Mouse (Mus musculus) MEL (cell line): ENCODE measurements around the gene Ccer1. TPM values are rescaled to one million over a fixed set of nuclear protein-coding genes. Genes with fewer than 3 reads are reported as not detected.
"Not testable (repeated sequence)": the region's sequence is repeated elsewhere in the genome, so short reads cannot be mapped to it uniquely, and the experiment has no call there.

Experiments
- DNase-seq: peaks from one replicate; pipeline ENCODE4 v3.0.0; 2011; ENCODE audit warnings: low read depth, low spot score
- H3K27ac ChIP-seq: 2 replicates; pipeline ENCODE4 v1.5.1; 2012; ENCODE audit warnings: low read depth, mild to moderate bottlenecking, control low read depth, low read length, moderate library complexity; ENCODE audit not compliant: control insufficient read depth
- H3K27me3 ChIP-seq, 2 experiments: fragments of 150-350 bp in 1 of 2; sonication (generic) in 1 of 2; 2 replicates each; pipeline ENCODE4 v1.6.1; 2012; ENCODE audit warnings: low read length in 2 of 2, mild to moderate bottlenecking in 2 of 2, improper control_type of control experiment in 1 of 2, moderate library complexity in 1 of 2; ENCODE audit not compliant: insufficient read depth in 2 of 2, control insufficient read depth in 1 of 2
- H3K36me3 ChIP-seq, 2 experiments: 2 replicates each; pipeline ENCODE4 v1.6.1; 2012 to 2014; ENCODE audit warnings: low read length in 2 of 2, improper control_type of control experiment in 1 of 2, inconsistent platforms in 1 of 2, mild to moderate bottlenecking in 1 of 2; ENCODE audit not compliant: insufficient read depth in 2 of 2, control insufficient read depth in 1 of 2
- H3K4me1 ChIP-seq, 2 experiments: fragments of 150-350 bp in 1 of 2; sonication (generic) in 1 of 2; 2 replicates each; pipeline ENCODE4 v1.6.1; 2012; ENCODE audit warnings: low read length in 2 of 2, improper control_type of control experiment in 1 of 2, mild to moderate bottlenecking in 1 of 2; ENCODE audit not compliant: insufficient read depth in 2 of 2, control insufficient read depth in 1 of 2
- H3K4me3 ChIP-seq, 2 experiments: fragments of 150-350 bp in 1 of 2; sonication (generic) in 1 of 2; 2 replicates each; pipeline ENCODE4 v1.5.1; 2012; ENCODE audit warnings: low read depth in 2 of 2, low read length in 2 of 2, mild to moderate bottlenecking in 2 of 2, moderate library complexity in 2 of 2, control low read depth in 1 of 2, improper control_type of control experiment in 1 of 2; ENCODE audit not compliant: control insufficient read depth in 1 of 2, insufficient read depth in 1 of 2
- H3K79me2 ChIP-seq: 2 replicates; pipeline ENCODE4 v1.6.1; 2012; ENCODE audit warnings: mild to moderate bottlenecking, low read length, moderate library complexity; ENCODE audit not compliant: control insufficient read depth, poor library complexity, insufficient read depth
- H3K9ac ChIP-seq: 2 replicates; pipeline ENCODE4 v1.6.1; 2012; ENCODE audit warnings: low read depth, mild to moderate bottlenecking, control low read depth, low read length, moderate library complexity; ENCODE audit not compliant: control insufficient read depth, poor library complexity, severe bottlenecking
- H3K9me3 ChIP-seq: fragments of 150-350 bp; sonication (generic); replicated peaks from 2 replicates; pipeline ENCODE4 v1.6.1; 2012; ENCODE audit warnings: mild to moderate bottlenecking, low read length, improper control_type of control experiment, moderate library complexity; ENCODE audit not compliant: insufficient read depth
- BHLHE40 ChIP-seq: IDR thresholded peaks from 2 replicates; pipeline ENCODE4 v1.6.1; 2012; ENCODE audit warnings: low read depth, mild to moderate bottlenecking, inconsistent platforms, low read length, improper control_type of control experiment, borderline replicate concordance
- CTCF ChIP-seq, 3 experiments: IDR thresholded peaks in 2 of 3; conservative IDR thresholded peaks in 1 of 3; 2 replicates each; pipeline ENCODE4 v1.5.1; 2011 to 2012; ENCODE audit warnings: low read length in 3 of 3, low read depth in 2 of 3, mild to moderate bottlenecking in 2 of 3, improper control_type of control experiment in 1 of 3, inconsistent platforms in 1 of 3, mixed read lengths in 1 of 3, moderate library complexity in 1 of 3; ENCODE audit not compliant: control insufficient read depth in 1 of 3, insufficient read depth in 1 of 3, poor library complexity in 1 of 3, severe bottlenecking in 1 of 3
- ETS1 ChIP-seq: IDR thresholded peaks from 2 replicates; pipeline ENCODE4 v1.6.1; 2012; ENCODE audit warnings: low read depth, mild to moderate bottlenecking, inconsistent platforms, low read length, improper control_type of control experiment, moderate library complexity
- KAT2A ChIP-seq: conservative IDR thresholded peaks from 2 replicates; pipeline ENCODE4 v1.6.1; 2012; ENCODE audit warnings: low read depth, low read length, improper control_type of control experiment, inconsistent platforms
- MAX ChIP-seq: IDR thresholded peaks from 2 replicates; pipeline ENCODE4 v1.6.1; 2011; ENCODE audit warnings: low read length, improper control_type of control experiment
- MAZ ChIP-seq: IDR thresholded peaks from 2 replicates; pipeline ENCODE4 v1.6.1; 2012; ENCODE audit warnings: low read depth, mild to moderate bottlenecking, inconsistent platforms, low read length, improper control_type of control experiment
- MEF2A ChIP-seq: IDR thresholded peaks from 2 replicates; pipeline ENCODE4 v1.6.1; 2014; ENCODE audit warnings: low read depth, mild to moderate bottlenecking, inconsistent platforms, low read length, improper control_type of control experiment; ENCODE audit not compliant: poor library complexity, insufficient replicate concordance, severe bottlenecking; ENCODE audit errors: extremely low read depth
- MXI1 ChIP-seq: IDR thresholded peaks from 2 replicates; pipeline ENCODE4 v1.6.1; 2011; ENCODE audit warnings: mild to moderate bottlenecking, low read depth, low read length, improper control_type of control experiment
- MYB ChIP-seq: IDR thresholded peaks from 2 replicates; pipeline ENCODE4 v1.6.1; 2011; ENCODE audit warnings: mild to moderate bottlenecking, low read depth, low read length, improper control_type of control experiment
- NELFE ChIP-seq: IDR thresholded peaks from 2 replicates; pipeline ENCODE4 v1.6.1; 2011; ENCODE audit warnings: low read depth, low read length, improper control_type of control experiment
- POLR2AphosphoS2 ChIP-seq: IDR thresholded peaks from 2 replicates; pipeline ENCODE4 v1.6.1; 2011; ENCODE audit warnings: low read length, improper control_type of control experiment
- POLR2AphosphoS5 ChIP-seq: IDR thresholded peaks from 2 replicates; pipeline ENCODE4 v1.6.1; 2012; ENCODE audit warnings: low read depth, borderline replicate concordance, mild to moderate bottlenecking, inconsistent platforms, low read length, moderate library complexity, mixed read lengths
- RAD21 ChIP-seq: IDR thresholded peaks from 2 replicates; pipeline ENCODE4 v1.6.1; 2011; ENCODE audit warnings: mild to moderate bottlenecking, low read depth, low read length, improper control_type of control experiment
- SMC3 ChIP-seq: IDR thresholded peaks from 2 replicates; pipeline ENCODE4 v1.6.1; 2011; ENCODE audit warnings: low read depth, low read length, improper control_type of control experiment
- TBP ChIP-seq: IDR thresholded peaks from 2 replicates; pipeline ENCODE4 v1.8.0; 2011; ENCODE audit warnings: low read depth, low read length, improper control_type of control experiment
- USF1 ChIP-seq: IDR thresholded peaks from 2 replicates; pipeline ENCODE4 v1.6.1; 2014; ENCODE audit warnings: low read depth, mild to moderate bottlenecking, inconsistent platforms, low read length, improper control_type of control experiment, moderate library complexity
- ZC3H11A ChIP-seq: IDR thresholded peaks from 2 replicates; pipeline ENCODE4 v1.6.1; 2012; ENCODE audit warnings: low read depth, mild to moderate bottlenecking, inconsistent platforms, low read length, improper control_type of control experiment
- polyA plus RNA-seq, 2 experiments: library from polyadenylated mRNA; stranded (reverse) in 1 of 2; unstranded in 1 of 2; fragments of >175 nt in 1 of 2; fragments of >200 nt in 1 of 2; gene quantifications; 2 replicates each; pipeline versions ENCODE4 v1.2.1 to v1.2.4; 2012; ENCODE audit warnings: low replicate concordance in 2 of 2, low read depth in 1 of 2; ENCODE audit not compliant: insufficient read length in 2 of 2, insufficient read depth in 1 of 2, missing spikeins in 1 of 2
- total RNA-seq: library from RNA; depleted of rRNA; stranded (reverse); fragments of 300-350 nt; gene quantifications from 2 replicates; pipeline ENCODE4 v1.2.3, GENCODE M21; 2012; rRNA removed

Ccer1 gene
- total and polyA plus RNA-seq, 3 experiments, result not detected

- H3K79me2 ChIP-seq, result no peaks in the 10 kb centered on the region
- TF ChIP-seq SMC3 (no peak), RAD21 (no peak), ZC3H11A (no peak), MAX (no peak), MEF2A (no peak), POLR2AphosphoS5 (no peak), MAZ (no peak)
Observed at GRCm38 (mm10) chr10:97722709-97723108, 29.9 kb downstream of the Ccer1 start.

GRCm38 (mm10) chr10:97725929-97726328, 33.1 kb downstream of the Ccer1 start:
- H3K36me3 ChIP-seq, result no peaks in the 10 kb centered on the region
- no peaks in the 10 kb centered on the region for H3K79me2 ChIP-seq
- H3K9me3 ChIP-seq, result no peaks in the 10 kb centered on the region
- H3K27ac ChIP-seq, result no peak overlapping the region
- TF ChIP-seq USF1, result no peak
- TF ChIP-seq NELFE, result no peak
- no peak for TF ChIP-seq ETS1
- TF ChIP-seq CTCF (IDR thresholded peaks at IDR 0.05 in 2 of 3, conservative IDR thresholded peaks at IDR 0.05 in 1 of 3; ENCODE audit: control insufficient read depth in 1 of 3, insufficient read depth in 1 of 3, low read depth in 2 of 3, low read length in 3 of 3, poor library complexity in 1 of 3, severe bottlenecking in 1 of 3), result no peak
- no peak for TF ChIP-seq KAT2A
- TF ChIP-seq SMC3, result no peak
- no peak for TF ChIP-seq RAD21
- no peak for TF ChIP-seq POLR2AphosphoS2
- TF ChIP-seq MXI1, result no peak
- TF ChIP-seq MYB, result no peak
- no peak for TF ChIP-seq TBP
- no peak for TF ChIP-seq BHLHE40
- no peak for TF ChIP-seq MAX
- TF ChIP-seq, all 39 proteins: peak for 0
- no peaks in the 10 kb centered on the region for H3K4me1 ChIP-seq
- H3K9ac ChIP-seq, result no peak overlapping the region
- DNase-seq, result no peak
- H3K4me3 ChIP-seq, result no peak overlapping the region
- no peaks in the 10 kb centered on the region for H3K27me3 ChIP-seq

More at GRCm38 (mm10) chr10:97722709-97723108, 29.9 kb downstream of the Ccer1 start:
- no peak overlapping the region for H3K27ac ChIP-seq
- no peak overlapping the region for H3K9ac ChIP-seq
- no peak for DNase-seq
- no peaks in the 10 kb centered on the region for H3K4me1 ChIP-seq
- H3K9me3 ChIP-seq, result no peaks in the 10 kb centered on the region
- no peak overlapping the region for H3K4me3 ChIP-seq
- H3K36me3 ChIP-seq, result no peaks in the 10 kb centered on the region
- H3K27me3 ChIP-seq, result no peaks in the 10 kb centered on the region

GRCm38 (mm10) chr10:97726655-97727054, 33.8 kb downstream of the Ccer1 start, which contains the start of gene C030005K15Rik:
TSS of gene C030005K15Rik (minus strand) at chr10:97726755.
- not testable (repeated sequence) for H3K27me3 ChIP-seq, H3K36me3 ChIP-seq, H3K4me3 ChIP-seq, H3K4me1 ChIP-seq, H3K9ac ChIP-seq, DNase-seq, H3K79me2 ChIP-seq, H3K27ac ChIP-seq, H3K9me3 ChIP-seq

Other genes starting within 250 kb of the Ccer1 start
- gene Dcn, start 213.4 kb upstream of the Ccer1 start, total RNA-seq, result not detected in 2 replicates
- not detected for gene Dcn, start 213.4 kb upstream of the Ccer1 start, polyA plus RNA-seq
- not detected in 2 replicates for gene Lum, start 127.9 kb upstream of the Ccer1 start, total RNA-seq
- not detected for gene Lum, start 127.9 kb upstream of the Ccer1 start, polyA plus RNA-seq
- gene Kera, start 86.2 kb upstream of the Ccer1 start, total RNA-seq, result not detected in 2 replicates
- gene Kera, start 86.2 kb upstream of the Ccer1 start, polyA plus RNA-seq, result not detected
- not detected in 2 replicates for gene Epyc, start 49.0 kb upstream of the Ccer1 start, total RNA-seq
- not detected for gene Epyc, start 49.0 kb upstream of the Ccer1 start, polyA plus RNA-seq
- gene C030005K15Rik, start 33.7 kb downstream of the Ccer1 start, total RNA-seq, result not detected in 2 replicates
- gene C030005K15Rik, start 33.7 kb downstream of the Ccer1 start, polyA plus RNA-seq, result not detected